Comparison of ENCODE assay signal across 10 mouse cellular contexts in genomic region chr1:170141626-170142025, GRCm38 (mm10). TPM values are rescaled to one million over a fixed set of nuclear protein-coding genes. Genes with fewer than 3 reads are reported as not detected.
"Had no signal": no experiment of that assay in that cellular context is flagged by ENCODE, and none has a peak within 500 bp of the region (broad histone marks: within the 10 kb centered on the region; RNA-seq: fewer than 3 reads in every experiment).

No protein-coding gene starts in this region.

- DNase-seq: forebrain, postnatal 0 days; gastrocnemius, postnatal 14 days; gastrocnemius, postnatal 36 days; heart, adult 18-20 months; heart, postnatal 10 days; kidney, postnatal 25 days; layer of hippocampus, adult 9-11 months; layer of hippocampus, postnatal 36 days; left cerebral cortex, postnatal 4 days had no signal

RNA-seq across cellular contexts. Expression of gene Ddr2, which starts 31.1 kb away (rescaled TPM):
- total RNA-seq: hematopoietic stem cell, adult 5-6 weeks had no signal
